Mouse (Mus musculus): ENCODE results near the gene Iqsec1.

Gene Iqsec1

GRCm38 (mm10) chr6:90668693-90669092 lies 319.8 kb downstream of the Iqsec1 start:
- no peak for TF ChIP-seq GATA4 (IDR thresholded peaks at IDR 0.05; ENCODE audit: insufficient replicate concordance, low read length)

- TF ChIP-seq GATA4 (IDR thresholded peaks at IDR 0.05; ENCODE audit: insufficient replicate concordance, low read length), result no peak
These were observed 324.7 kb downstream of the Iqsec1 start for GRCm38 (mm10) chr6:90663736-90664135.

- no peak for TF ChIP-seq GATA4 (IDR thresholded peaks at IDR 0.05; ENCODE audit: insufficient replicate concordance, low read length)
These were observed 326.3 kb downstream of the Iqsec1 start for GRCm38 (mm10) chr6:90662148-90662547.

GRCm38 (mm10) chr6:90661029-90661399 lies 327.5 kb downstream of the Iqsec1 start:
- no peak for TF ChIP-seq GATA4 (IDR thresholded peaks at IDR 0.05; ENCODE audit: insufficient replicate concordance, low read length)

- no peak for TF ChIP-seq GATA4 (IDR thresholded peaks at IDR 0.05; ENCODE audit: insufficient replicate concordance, low read length)
These were observed 328.0 kb downstream of the Iqsec1 start for GRCm38 (mm10) chr6:90660398-90661028.

- TF ChIP-seq GATA4 (IDR thresholded peaks at IDR 0.05; ENCODE audit: insufficient replicate concordance, low read length), result no peak
These were observed 328.6 kb downstream of the Iqsec1 start for GRCm38 (mm10) chr6:90659913-90660312.

- TF ChIP-seq GATA4 (IDR thresholded peaks at IDR 0.05; ENCODE audit: insufficient replicate concordance, low read length), result no peak
These were observed 334.7 kb downstream of the Iqsec1 start for GRCm38 (mm10) chr6:90653736-90654135.

GRCm38 (mm10) chr6:90650634-90651033 lies 337.9 kb downstream of the Iqsec1 start:
- TF ChIP-seq GATA4 (IDR thresholded peaks at IDR 0.05; ENCODE audit: insufficient replicate concordance, low read length), result no peak

- TF ChIP-seq GATA4 (IDR thresholded peaks at IDR 0.05; ENCODE audit: insufficient replicate concordance, low read length), result no peak
These were observed 339.2 kb downstream of the Iqsec1 start for GRCm38 (mm10) chr6:90649279-90649678.

- no peak for TF ChIP-seq GATA4 (IDR thresholded peaks at IDR 0.05; ENCODE audit: insufficient replicate concordance, low read length)
These were observed 340.1 kb downstream of the Iqsec1 start for GRCm38 (mm10) chr6:90648391-90648790.

- TF ChIP-seq GATA4 (IDR thresholded peaks at IDR 0.05; ENCODE audit: insufficient replicate concordance, low read length), result no peak
These were observed 343.5 kb downstream of the Iqsec1 start for GRCm38 (mm10) chr6:90644965-90645364.

GRCm38 (mm10) chr6:90643057-90643456 lies 345.4 kb downstream of the Iqsec1 start:
- no peak for TF ChIP-seq GATA4 (IDR thresholded peaks at IDR 0.05; ENCODE audit: insufficient replicate concordance, low read length)

- TF ChIP-seq GATA4 (IDR thresholded peaks at IDR 0.05; ENCODE audit: insufficient replicate concordance, low read length), result no peak
These were observed 352.9 kb downstream of the Iqsec1 start for GRCm38 (mm10) chr6:90635611-90636010.

- no peak for TF ChIP-seq GATA4 (IDR thresholded peaks at IDR 0.05; ENCODE audit: insufficient replicate concordance, low read length)
These were observed 353.4 kb downstream of the Iqsec1 start for GRCm38 (mm10) chr6:90635081-90635480.

GRCm38 (mm10) chr6:90630427-90630826 lies 358.1 kb downstream of the Iqsec1 start:
- TF ChIP-seq GATA4 (IDR thresholded peaks at IDR 0.05; ENCODE audit: insufficient replicate concordance, low read length), result no peak

GRCm38 (mm10) chr6:90629506-90629905 lies 359.0 kb downstream of the Iqsec1 start:
- TF ChIP-seq GATA4 (IDR thresholded peaks at IDR 0.05; ENCODE audit: insufficient replicate concordance, low read length), result no peak

GRCm38 (mm10) chr6:90627556-90627955 lies 360.9 kb downstream of the Iqsec1 start:
- no peak for TF ChIP-seq GATA4 (IDR thresholded peaks at IDR 0.05; ENCODE audit: insufficient replicate concordance, low read length)
